Mouse (Mus musculus) G1E (cell line): Measurements from ENCODE around the gene Naalad2.

Experiments used
- CTCF ChIP-seq: IDR thresholded peaks from 2 replicates; pipeline ENCODE4 v1.5.1; 2012; ENCODE audit warnings: low read depth, low read length, inconsistent platforms, mixed read lengths
- GATA1 ChIP-seq: IDR thresholded peaks from 2 replicates; pipeline ENCODE4 v1.6.1; 2012; ENCODE audit warnings: borderline replicate concordance, low read length, inconsistent platforms, mixed read lengths
- GATA2 ChIP-seq: IDR thresholded peaks from 2 replicates; pipeline ENCODE4 v1.6.1; 2012; ENCODE audit warnings: low read depth, low read length, inconsistent platforms, borderline replicate concordance
- POLR2AphosphoS5 ChIP-seq: IDR thresholded peaks from 2 replicates; pipeline ENCODE4 v1.6.1; 2012; ENCODE audit warnings: low read depth, low read length, inconsistent platforms; ENCODE audit not compliant: insufficient replicate concordance
- TAL1 ChIP-seq: conservative IDR thresholded peaks from 2 replicates; pipeline ENCODE4 v1.6.1; 2012; ENCODE audit warnings: low read depth, low read length, inconsistent platforms, mixed read lengths

DNA sequence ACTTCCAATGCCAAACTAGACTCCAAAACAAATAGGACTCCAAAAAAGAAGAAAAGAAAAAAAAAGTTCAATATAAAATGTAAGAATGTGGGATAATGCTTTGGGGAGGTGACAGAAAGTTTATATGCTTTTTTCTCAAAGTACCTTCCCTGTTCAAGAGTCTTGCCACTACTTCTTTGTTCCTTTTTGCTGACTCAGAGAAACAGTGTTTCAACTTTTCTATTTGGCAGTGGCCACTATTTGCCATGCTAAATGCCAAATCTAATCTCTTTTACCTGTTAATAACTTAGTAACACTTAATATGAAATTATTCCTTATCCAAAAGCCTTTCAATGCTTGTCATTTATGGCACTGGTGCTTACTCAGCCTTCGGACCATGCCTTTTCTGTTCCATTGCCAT is 126.9 kb downstream of the Naalad2 start:
- TF ChIP-seq CTCF = no peak
- TF ChIP-seq TAL1 = no peak
- TF ChIP-seq GATA1 = no peak
- no peak for TF ChIP-seq GATA2
- no peak for TF ChIP-seq POLR2AphosphoS5
